Mouse (Mus musculus): ENCODE measurements around the gene Tm9sf2.
"Not testable (repeated sequence)": the region's sequence is repeated elsewhere in the genome, so short reads cannot be mapped to it uniquely, and the experiment has no call there.

Tm9sf2 gene

DNA sequence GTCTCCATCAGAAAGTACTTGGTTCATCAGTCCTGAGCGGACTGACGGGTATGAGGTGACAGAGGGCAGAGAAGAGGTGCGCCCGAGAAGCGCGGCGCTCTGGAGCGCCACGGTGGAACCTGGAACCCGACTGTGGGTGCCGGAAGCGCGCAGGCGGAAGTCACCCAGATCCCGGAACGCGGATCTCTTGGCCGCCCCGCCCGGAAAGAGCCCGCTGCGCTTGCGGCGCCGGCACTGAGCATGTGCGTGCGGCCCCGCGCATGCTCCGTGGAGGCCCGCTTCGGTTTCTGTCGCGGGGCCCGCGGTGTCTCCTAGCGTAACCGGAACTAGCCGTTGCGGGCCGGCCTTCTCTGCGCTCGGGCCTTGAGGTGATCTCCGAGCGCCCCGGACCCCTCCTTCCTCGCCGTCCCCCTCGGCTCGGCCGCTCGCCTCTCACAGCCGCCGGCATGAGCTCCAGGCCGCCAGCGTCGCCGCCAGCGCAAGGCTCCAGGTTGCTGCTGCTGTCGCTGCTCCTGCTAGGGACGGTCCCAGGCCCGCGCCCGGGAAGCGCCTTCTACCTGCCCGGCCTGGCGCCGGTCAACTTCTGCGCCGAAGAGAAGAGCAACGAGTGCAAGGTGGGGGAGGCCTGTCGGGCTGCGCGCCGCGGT is at the start of gene Tm9sf2:
TSS of gene Tm9sf2 (plus strand) at position 217 of the 647 bp plus-strand sequence.
- no peak for DNase-seq (ENCODE audit: extremely low spot score, low read depth, low spot score)

DNA sequence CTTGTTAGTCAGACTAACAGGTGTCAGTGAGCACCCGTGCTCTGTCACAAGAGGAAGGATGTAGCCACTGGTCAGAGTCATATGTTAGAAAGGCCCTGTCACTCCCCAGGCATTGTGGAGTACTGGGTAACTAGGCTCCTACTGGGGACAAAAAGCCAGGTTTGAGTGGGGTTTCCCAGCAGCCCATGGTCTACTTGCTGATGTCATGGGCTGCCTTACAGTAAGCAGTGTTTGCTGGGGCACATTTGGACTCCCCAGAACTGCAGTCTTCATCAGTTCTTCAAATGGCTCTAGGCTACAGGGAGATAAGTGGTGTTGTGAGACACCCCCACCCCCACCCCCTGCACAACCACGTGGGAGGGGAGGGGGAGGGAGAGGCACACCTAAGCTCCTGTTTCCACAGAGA is 48.9 kb upstream of the Tm9sf2 start:
- DNase-seq (ENCODE audit: extremely low spot score, low read depth, low spot score) = no peak

DNA sequence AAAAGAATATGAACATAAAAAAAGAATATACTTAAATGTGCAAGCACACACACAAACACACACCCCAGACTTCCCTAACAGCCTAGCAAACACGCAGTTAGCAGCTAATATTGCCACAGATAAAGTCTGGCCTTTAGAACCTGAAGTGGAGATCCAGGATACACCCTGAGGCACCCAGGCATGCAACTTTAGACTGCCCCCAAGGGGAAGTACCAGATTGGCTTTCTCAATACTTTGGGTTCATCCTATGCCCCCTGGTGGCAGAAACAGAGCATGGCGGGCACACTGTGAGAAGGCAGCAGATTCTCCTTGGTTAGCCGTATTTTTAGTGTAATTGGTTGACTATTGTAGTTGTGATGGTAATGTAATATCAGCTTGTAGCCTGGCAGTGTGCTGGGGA is 46.2 kb upstream of the Tm9sf2 start:
- DNase-seq (ENCODE audit: extremely low spot score, low read depth, low spot score) = peak; percentile 50

- no peak for DNase-seq (ENCODE audit: extremely low spot score, low read depth, low spot score)
Measured at GRCm38 (mm10) chr14:122061376-122061775, 45.5 kb upstream of the Tm9sf2 start.

DNA sequence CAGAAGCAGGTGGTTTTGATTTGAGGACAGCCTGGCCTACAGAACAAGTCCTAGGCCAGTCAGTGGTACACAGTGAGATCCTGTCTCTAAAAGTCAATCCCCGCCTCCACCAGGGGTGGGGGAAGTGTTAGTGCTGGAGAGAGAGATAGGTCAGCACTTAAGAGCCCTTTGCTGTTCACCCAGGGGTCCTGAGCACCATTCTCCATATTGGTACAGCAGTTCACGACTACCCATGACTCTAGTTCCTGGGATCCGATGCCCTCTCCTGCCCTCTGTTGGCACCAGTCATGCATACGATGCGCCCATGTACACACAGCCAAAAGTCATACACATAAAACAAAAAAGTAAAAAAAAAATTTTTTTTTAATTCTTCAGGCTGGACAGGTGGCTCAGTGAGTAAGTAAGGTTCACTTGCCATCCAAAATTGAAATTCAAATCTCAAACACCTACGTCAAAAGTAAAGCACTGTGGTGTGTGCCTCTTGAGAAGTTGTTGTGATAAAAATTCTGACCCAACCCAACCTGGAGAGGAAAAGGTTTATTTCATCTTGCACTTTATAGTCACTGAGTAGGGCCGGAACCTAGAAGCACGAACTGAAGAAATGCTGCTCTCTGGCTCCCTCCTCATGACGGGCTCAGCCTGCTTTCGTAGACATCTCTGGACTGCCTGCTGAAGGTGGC is 44.3 kb upstream of the Tm9sf2 start:
- DNase-seq (ENCODE audit: extremely low spot score, low read depth, low spot score) = no peak

GRCm38 (mm10) chr14:122063599-122063998 is 43.2 kb upstream of the Tm9sf2 start:
- DNase-seq (ENCODE audit: extremely low spot score, low read depth, low spot score) = no peak

DNA sequence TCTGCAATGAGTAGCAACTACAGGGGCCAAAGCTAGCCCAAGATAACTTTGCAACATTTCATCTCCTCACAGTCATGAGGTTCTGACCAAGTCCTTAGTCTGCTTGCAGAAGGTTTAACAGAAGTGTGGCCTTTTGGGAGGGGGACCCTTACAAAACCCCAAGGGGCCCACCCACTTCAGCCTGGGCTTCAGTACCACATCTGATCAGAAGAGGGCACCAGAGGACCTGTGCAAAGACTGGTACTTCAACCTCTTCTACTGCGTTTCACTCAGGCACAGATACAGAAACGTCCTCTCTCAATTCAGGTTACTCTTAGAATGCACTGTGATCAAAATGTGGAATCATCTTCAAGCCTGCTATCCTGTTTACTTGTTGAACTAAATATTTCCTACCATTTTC is 42.3 kb upstream of the Tm9sf2 start:
- DNase-seq (ENCODE audit: extremely low spot score, low read depth, low spot score) = peak; percentile 46

DNA sequence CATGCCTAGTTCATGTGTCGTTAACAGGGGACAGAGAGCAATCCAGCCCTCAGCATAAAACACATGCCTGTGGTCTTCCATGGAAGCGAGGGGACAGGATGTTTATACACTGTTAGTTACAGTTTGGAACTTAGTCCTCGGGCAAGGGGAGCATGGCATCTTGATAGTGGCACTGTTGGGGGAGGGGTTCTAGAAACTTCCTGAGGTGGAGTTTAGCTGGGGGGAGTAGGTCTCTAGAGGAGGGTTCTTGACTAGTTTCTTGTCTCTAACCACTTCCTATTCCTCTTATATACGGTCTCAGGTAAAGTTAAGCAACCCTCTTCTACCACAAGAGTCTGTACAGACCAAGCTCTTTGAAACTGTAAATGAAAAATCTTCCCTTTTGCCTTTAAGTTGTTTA is 40.6 kb upstream of the Tm9sf2 start:
- DNase-seq (ENCODE audit: extremely low spot score, low read depth, low spot score) = no peak

- DNase-seq (ENCODE audit: extremely low spot score, low read depth, low spot score) = not testable (repeated sequence)
Measured at GRCm38 (mm10) chr14:122068036-122068435, 38.8 kb upstream of the Tm9sf2 start.

GRCm38 (mm10) chr14:122068801-122069695 is 37.8 kb upstream of the Tm9sf2 start:
- no peak for DNase-seq (ENCODE audit: extremely low spot score, low read depth, low spot score)

DNA sequence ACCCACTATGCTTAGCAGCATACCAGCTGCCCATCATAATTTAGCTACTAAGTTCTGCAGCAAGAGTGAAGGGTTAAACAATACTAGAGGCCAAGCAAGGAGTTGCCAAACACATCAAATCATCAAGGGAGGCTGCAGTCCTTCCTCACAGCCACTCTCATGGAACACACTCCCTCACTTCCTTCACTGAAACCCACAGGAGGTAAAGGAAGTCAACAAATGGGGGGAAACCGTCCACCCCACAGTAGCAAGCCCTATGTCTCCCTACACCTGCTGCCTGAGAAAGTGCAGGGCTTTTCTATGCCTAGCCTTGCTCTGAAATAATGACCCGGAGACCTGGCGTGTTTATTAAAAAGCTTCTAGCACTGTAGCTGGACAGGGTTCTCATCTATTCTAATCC is 36.9 kb upstream of the Tm9sf2 start:
- DNase-seq (ENCODE audit: extremely low spot score, low read depth, low spot score) = no peak

DNA sequence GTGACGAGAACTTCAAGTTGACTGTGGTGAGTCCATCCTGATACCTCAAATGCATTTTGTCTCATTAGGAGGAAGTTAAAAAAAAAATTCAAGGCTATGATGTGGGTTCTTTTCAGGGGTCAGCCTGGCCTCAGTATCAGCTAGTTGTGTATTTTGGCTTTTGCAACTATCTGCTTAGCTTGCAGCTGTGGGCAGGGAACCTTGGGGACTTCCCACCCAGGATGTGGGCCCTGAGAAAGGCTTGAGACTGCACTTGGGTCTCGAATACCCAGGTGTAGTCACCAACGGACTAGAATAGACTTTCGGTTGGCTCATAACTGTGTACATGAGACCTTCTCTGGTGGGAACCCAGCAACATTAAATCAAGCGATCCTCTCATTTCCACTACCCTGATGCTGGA is 33.4 kb upstream of the Tm9sf2 start:
- no peak for DNase-seq (ENCODE audit: extremely low spot score, low read depth, low spot score)

DNA sequence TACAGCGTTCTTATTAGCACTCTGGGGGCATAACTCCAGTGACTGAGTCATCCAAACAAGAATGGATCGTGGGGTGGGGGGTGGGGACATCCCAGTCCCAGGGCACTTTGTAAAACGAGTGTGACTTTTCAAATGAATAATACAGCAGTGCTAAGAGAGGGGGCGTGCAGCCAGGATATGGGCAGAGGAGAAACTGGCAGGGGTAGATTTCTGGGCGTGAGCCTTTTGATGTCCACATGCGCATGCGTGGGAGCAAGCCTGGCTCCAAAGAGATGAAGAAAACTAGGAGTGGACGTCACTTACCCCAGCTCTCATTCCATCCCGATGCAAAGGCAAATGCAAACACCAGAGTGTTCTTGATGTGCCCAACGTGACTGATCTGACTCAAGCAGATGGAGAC is 32.5 kb upstream of the Tm9sf2 start:
- DNase-seq (ENCODE audit: extremely low spot score, low read depth, low spot score) = no peak

- no peak for DNase-seq (ENCODE audit: extremely low spot score, low read depth, low spot score)
Measured at GRCm38 (mm10) chr14:122075485-122076200, 31.2 kb upstream of the Tm9sf2 start.

GRCm38 (mm10) chr14:122077017-122077416 is 29.8 kb upstream of the Tm9sf2 start:
- no peak for DNase-seq (ENCODE audit: extremely low spot score, low read depth, low spot score)

GRCm38 (mm10) chr14:122079428-122079827 is 27.4 kb upstream of the Tm9sf2 start:
- no peak for DNase-seq (ENCODE audit: extremely low spot score, low read depth, low spot score)

DNA sequence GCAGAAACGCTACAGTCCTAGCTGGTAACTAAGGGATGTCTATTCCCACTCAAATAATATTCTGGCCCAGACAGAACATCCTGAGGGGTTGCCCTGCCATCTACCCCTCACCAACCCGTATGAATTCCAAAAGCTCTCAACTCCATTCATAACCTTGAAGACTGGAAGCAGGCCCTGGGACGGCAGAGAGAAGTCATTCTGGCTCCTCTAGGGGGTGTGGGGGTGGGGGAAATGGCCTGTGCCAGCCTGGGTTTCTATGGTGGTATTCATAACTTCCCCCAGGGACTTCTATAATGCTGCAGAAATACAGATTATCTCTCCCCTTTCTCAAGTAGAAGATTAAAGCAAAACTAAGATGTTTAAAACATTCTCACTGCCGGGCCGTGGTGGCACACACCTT is 26.9 kb upstream of the Tm9sf2 start:
- DNase-seq (ENCODE audit: extremely low spot score, low read depth, low spot score) = no peak

DNA sequence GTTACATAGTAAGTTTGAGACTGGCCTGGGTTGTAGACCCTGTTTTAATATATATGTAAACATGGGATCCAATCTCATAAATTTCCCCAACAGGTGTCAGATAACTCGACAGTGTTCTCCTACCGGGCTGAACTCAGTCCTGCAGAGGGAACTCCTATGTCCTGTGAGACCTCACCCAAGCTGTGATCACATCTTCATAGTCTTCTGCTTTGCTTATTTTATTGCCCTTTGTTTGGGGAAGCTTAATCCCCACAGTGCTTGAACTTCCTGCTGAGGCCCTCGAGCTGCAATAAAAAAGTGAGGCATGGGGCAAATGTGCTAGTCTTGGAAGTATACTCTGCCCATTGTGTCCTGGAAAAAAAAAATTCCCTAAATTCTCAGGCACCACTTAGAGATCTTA is 25.5 kb upstream of the Tm9sf2 start:
- no peak for DNase-seq (ENCODE audit: extremely low spot score, low read depth, low spot score)

- DNase-seq (ENCODE audit: extremely low spot score, low read depth, low spot score) = no peak
Measured at GRCm38 (mm10) chr14:122083499-122083898, 23.3 kb upstream of the Tm9sf2 start.

DNA sequence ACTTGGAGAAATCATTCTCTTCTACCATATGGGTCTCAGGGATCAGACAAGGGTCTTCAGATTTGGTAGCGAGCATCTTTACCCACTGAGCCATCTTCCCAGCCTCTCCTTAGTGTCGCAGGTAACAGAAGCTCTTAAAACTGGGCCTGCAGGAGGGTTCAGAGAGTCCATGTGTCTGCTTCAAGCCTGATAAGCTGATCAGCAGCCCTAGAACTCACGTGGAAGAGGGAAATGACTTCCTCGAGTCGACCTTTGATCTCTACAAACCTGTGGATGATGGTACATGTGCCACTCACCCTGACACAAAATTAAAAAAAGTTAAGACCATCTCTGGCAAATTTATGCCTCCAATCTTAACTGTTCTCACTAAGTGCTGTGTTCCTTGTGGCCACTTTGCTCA is 18.9 kb upstream of the Tm9sf2 start:
- DNase-seq (ENCODE audit: extremely low spot score, low read depth, low spot score) = no peak

DNA sequence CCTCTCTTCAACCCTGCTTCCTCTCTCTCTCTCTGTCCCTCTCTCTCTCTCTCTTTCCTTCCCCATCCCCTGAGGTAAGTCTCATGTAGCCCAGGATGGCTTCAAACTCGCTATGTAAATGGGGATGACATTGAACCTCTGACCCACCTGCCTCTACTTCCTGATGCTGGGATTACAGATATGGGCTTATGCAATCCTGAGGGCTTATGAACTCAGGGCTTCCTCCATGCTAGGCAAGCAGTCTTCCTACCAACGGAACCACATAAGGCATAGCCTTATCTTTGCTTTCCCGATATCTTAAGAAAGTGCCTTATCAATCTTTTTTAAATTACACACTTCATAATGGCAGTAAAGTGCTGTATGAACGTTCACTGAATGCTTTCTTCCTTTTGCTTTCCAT is 14.5 kb upstream of the Tm9sf2 start:
- DNase-seq (ENCODE audit: extremely low spot score, low read depth, low spot score) = no peak

Data from hindlimb bud, embryonic 11.5 days (tissue).